Mouse (Mus musculus) liver, adult 2 months (tissue): Measurements from ENCODE around the gene Raver2. TPM values are rescaled to one million over a fixed set of nuclear protein-coding genes. Genes with fewer than 3 reads are reported as not detected.

ENCODE experiments used
- DNase-seq: peaks from one replicate; pipeline ENCODE4 v3.0.0-alpha.2; 2011; ENCODE audit warnings: low read depth, low spot score; ENCODE audit errors: extremely low read depth
- H3K27ac ChIP-seq: fragments of 200-500 bp; replicated peaks from 2 replicates; pipeline ENCODE4 v1.5.1; 2012; ENCODE audit warnings: low read depth, mild to moderate bottlenecking, control low read depth, inconsistent platforms, low read length; ENCODE audit not compliant: insufficient read depth
- H3K27me3 ChIP-seq: fragments of 200-500 bp; 2 replicates; pipeline ENCODE4 v1.6.1; 2012; ENCODE audit warnings: mild to moderate bottlenecking, moderate library complexity, low read length, inconsistent platforms; ENCODE audit not compliant: control insufficient read depth, insufficient read depth
- H3K36me3 ChIP-seq: fragments of 200-500 bp; 2 replicates; pipeline ENCODE4 v1.6.1; 2012; ENCODE audit warnings: low read length, inconsistent platforms; ENCODE audit not compliant: control insufficient read depth, insufficient read depth
- H3K4me1 ChIP-seq: fragments of 200-500 bp; 2 replicates; pipeline ENCODE4 v1.6.1; 2011; ENCODE audit warnings: low read length; ENCODE audit not compliant: control insufficient read depth, insufficient read depth
- H3K4me3 ChIP-seq: fragments of 200-500 bp; 2 replicates; pipeline ENCODE4 v1.5.1; 2011; ENCODE audit warnings: low read depth, mild to moderate bottlenecking, control low read depth, low read length, moderate library complexity; ENCODE audit not compliant: insufficient read depth
- H3K79me2 ChIP-seq: fragments of 200-500 bp; 2 replicates; pipeline ENCODE4 v1.6.1; 2012; ENCODE audit warnings: inconsistent platforms, mild to moderate bottlenecking, low read length, moderate library complexity; ENCODE audit not compliant: control insufficient read depth, insufficient read depth
- H3K9ac ChIP-seq: fragments of 200-500 bp; 2 replicates; pipeline ENCODE4 v1.6.1; 2012; ENCODE audit warnings: low read depth, mild to moderate bottlenecking, control low read depth, inconsistent platforms, low read length
- CTCF ChIP-seq: fragments of 200-500 bp; IDR thresholded peaks from 2 replicates; pipeline ENCODE4 v1.5.1; 2011; ENCODE audit warnings: low read depth, low read length, control low read depth
- POLR2A ChIP-seq: fragments of 200-500 bp; IDR thresholded peaks from 2 replicates; pipeline ENCODE4 v1.6.1; 2011; ENCODE audit warnings: low read length, control low read depth; ENCODE audit not compliant: insufficient read depth; ENCODE audit errors: extremely low read depth
- WGBS: fragments of 180-500 bp; shearing (Covaris S2); methylation state at CpG from one replicate; pipeline ENCODE4 v1.1.7; 2018; 5-methylcytosine and 5-hydroxymethylcytosine counted together
- polyA plus RNA-seq: library from polyadenylated mRNA; depleted of rRNA; stranded (reverse); fragments of >200 nt; gene quantifications from 2 replicates; pipeline ENCODE4 v1.2.3, GENCODE M21; 2012
- total RNA-seq: library from RNA; depleted of rRNA; stranded (reverse); fragments of >200 nt; gene quantifications from 2 replicates; pipeline ENCODE4 v1.2.3, GENCODE M21; 2014

The Raver2 gene
- total and polyA plus RNA-seq, 2 experiments = 0.05 to 0.28 TPM

DNA sequence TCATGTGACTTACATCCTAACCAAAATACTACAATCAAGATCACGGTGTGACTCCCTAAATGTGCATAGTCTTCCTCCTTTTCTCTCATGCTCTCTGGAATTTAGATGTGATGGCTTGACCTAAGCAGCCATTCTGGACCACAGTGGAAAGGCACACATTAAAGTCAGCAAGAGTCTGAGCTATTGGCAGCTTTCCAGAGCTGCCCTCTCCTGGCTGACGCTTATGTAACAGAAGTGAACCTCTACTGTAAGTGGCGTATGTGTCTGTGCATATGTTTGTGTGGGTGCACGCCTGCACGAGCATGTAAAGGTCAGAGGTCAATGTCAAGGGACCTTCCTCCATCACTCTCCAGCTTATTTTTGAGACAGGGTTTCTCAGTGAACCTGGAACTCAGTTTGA is 33.7 kb upstream of the Raver2 start:
- no peak for TF ChIP-seq CTCF
- TF ChIP-seq POLR2A = no peak
- WGBS = 68% methylated on average over 5 of the region's 5 CpGs
- H3K27ac ChIP-seq = no peak overlapping the region

DNA sequence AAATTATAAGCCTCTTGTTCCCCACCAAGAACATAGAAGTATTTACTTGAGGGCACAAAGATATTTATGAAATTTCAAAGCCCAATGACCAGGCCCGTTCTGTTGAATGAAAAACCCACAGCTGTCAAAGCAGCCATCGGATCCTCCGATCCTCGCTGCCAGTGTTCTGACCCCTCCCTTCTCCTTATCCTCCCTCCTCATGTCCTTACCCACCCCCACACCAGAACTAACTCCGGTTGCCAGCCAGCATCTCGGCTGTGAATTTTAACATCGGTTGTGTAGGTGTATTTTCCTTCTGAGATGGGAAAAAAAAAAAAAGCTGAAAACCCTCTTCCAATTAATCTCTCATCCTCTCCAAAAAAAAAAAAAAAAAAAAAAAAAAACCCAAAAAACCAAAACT is 31.6 kb upstream of the Raver2 start:
- H3K4me1 ChIP-seq = no peaks in the 10 kb centered on the region
- no peaks in the 10 kb centered on the region for H3K36me3 ChIP-seq
- DNase-seq = no peak
- TF ChIP-seq CTCF (no peak), POLR2A (no peak)
- no peak overlapping the region for H3K27ac ChIP-seq
- 86% methylated on average over 7 of the region's 7 CpGs for WGBS
- H3K27me3 ChIP-seq = no peaks in the 10 kb centered on the region
- H3K9ac ChIP-seq = no peak overlapping the region
- no peak overlapping the region for H3K4me3 ChIP-seq
- H3K79me2 ChIP-seq = no peaks in the 10 kb centered on the region

More for the DNA sequence above, 33.7 kb upstream of the Raver2 start:
- DNase-seq = no peak
- no peaks in the 10 kb centered on the region for H3K79me2 ChIP-seq
- no peaks in the 10 kb centered on the region for H3K27me3 ChIP-seq
- no peak overlapping the region for H3K9ac ChIP-seq
- no peaks in the 10 kb centered on the region for H3K36me3 ChIP-seq
- H3K4me3 ChIP-seq = no peak overlapping the region
- no peaks in the 10 kb centered on the region for H3K4me1 ChIP-seq

DNA sequence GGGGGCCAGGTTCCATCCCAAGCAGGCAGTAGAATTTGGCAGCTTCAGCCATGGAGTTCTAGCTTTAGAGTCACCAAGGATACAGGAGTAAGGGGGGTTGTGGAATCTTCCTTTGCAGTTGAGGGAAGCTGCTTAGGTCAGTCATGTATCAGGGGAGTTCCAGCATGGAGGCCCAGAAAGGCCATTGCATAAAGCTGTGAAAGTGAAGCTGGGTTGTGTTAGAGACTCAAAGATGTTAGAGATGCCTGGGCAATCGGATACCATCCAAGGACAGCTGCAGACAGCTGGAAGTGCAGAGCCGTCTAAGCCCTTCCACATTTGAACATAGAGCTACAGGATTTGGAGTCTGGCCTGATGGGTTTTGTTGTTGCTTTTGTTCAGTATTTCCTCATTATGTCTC is 25.1 kb upstream of the Raver2 start:
- Histone ChIP-seq H3K36me3 (no peaks in the 10 kb centered on the region), H3K4me1 (no peaks in the 10 kb centered on the region), H3K4me3 (no peak overlapping the region), H3K79me2 (no peaks in the 10 kb centered on the region), H3K27ac (no peak overlapping the region), H3K27me3 (peaks cover 5% of the 10 kb centered on the region; the same call in 1 of the 2 replicates), H3K9ac (no peak overlapping the region)
- 83% methylated on average over 2 of the region's 2 CpGs for WGBS
- TF ChIP-seq CTCF (no peak), POLR2A (no peak)
- no peak for DNase-seq

DNA sequence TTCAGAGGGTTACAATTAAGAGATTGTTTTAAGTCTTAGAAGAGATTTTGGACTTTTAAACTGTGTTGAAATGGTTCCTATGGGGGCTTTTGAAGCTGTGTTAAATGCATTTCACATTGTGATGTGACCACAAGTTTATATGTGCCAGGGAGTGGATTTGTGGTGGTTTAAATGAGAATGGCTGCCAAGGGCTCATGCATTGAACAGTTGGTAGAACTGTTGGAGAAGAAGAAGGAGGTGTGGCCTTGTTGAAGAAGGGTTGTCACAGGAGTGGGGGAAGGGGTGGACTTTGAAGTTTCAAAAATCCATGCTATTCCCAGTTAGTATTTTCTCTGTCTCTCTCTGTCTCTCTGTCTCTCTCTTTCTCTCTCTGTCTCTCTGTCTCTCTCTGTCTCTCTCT is 24.6 kb upstream of the Raver2 start:
- TF ChIP-seq CTCF (no peak), POLR2A (no peak)

DNA sequence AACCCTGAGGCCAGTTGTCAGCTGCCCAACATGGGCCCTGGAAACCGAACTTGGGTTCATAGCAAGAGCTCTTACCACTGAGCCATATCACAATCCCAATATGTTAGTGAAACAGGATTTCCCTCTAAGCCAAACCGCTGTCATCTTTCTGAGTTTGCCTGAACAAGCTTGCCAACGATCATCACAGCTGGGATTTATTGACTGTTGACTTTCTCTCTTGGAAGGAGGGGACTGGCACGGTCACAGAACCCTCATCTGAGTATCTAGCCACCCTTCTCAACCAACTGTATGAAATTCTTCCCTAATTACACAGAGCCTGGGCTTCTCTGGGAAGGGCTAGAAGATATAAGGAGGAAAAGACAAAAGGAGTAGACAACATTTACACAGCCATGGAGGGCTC is 22.2 kb upstream of the Raver2 start:
- H3K4me3 ChIP-seq = no peak overlapping the region
- no peak for DNase-seq
- H3K79me2 ChIP-seq = no peaks in the 10 kb centered on the region
- H3K4me1 ChIP-seq = no peaks in the 10 kb centered on the region
- no peak overlapping the region for H3K9ac ChIP-seq
- H3K27me3 ChIP-seq = peaks cover 7% of the 10 kb centered on the region; the same call in 1 of the 2 replicates
- no peak overlapping the region for H3K27ac ChIP-seq
- WGBS = 50% methylated on average over 4 of the region's 4 CpGs
- TF ChIP-seq POLR2A (no peak), CTCF (no peak)
- no peaks in the 10 kb centered on the region for H3K36me3 ChIP-seq

More for the DNA sequence above, 24.6 kb upstream of the Raver2 start:
- Histone ChIP-seq H3K4me1 (no peaks in the 10 kb centered on the region), H3K27me3 (peaks cover 5% of the 10 kb centered on the region; the same call in 1 of the 2 replicates), H3K9ac (no peak overlapping the region), H3K27ac (no peak overlapping the region), H3K4me3 (no peak overlapping the region), H3K36me3 (no peaks in the 10 kb centered on the region), H3K79me2 (no peaks in the 10 kb centered on the region)
- no peak for DNase-seq

DNA sequence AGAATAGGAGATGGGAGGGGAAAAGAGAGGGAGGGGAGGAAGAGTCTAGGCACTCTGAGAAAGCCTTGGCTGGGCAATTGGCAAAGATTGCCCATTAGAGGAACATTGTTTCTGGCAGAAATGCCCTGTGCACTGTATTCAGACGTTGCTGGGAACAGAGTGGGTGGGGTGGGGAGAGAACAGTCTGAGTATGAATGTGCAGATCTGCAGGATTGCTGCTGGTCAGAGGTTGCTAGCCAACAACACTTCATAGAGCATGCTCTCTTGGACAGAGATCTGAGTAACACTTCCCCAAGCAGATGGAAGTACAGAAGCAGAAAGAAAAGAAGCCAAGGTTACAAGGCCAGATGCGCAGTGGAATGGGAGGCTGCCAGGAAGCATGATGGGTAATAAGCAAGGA is 6.6 kb upstream of the Raver2 start:
- no peak for DNase-seq
- Histone ChIP-seq H3K36me3 (no peaks in the 10 kb centered on the region), H3K27ac (no peak overlapping the region), H3K27me3 (no peaks in the 10 kb centered on the region), H3K4me3 (no peak overlapping the region), H3K9ac (no peak overlapping the region), H3K4me1 (no peaks in the 10 kb centered on the region), H3K79me2 (no peaks in the 10 kb centered on the region)
- no peak for TF ChIP-seq CTCF
- TF ChIP-seq POLR2A = no peak
- WGBS = 75% methylated on average over 2 of the region's 2 CpGs
